Mouse (Mus musculus): ENCODE results near the gene Hunk.

DNA sequence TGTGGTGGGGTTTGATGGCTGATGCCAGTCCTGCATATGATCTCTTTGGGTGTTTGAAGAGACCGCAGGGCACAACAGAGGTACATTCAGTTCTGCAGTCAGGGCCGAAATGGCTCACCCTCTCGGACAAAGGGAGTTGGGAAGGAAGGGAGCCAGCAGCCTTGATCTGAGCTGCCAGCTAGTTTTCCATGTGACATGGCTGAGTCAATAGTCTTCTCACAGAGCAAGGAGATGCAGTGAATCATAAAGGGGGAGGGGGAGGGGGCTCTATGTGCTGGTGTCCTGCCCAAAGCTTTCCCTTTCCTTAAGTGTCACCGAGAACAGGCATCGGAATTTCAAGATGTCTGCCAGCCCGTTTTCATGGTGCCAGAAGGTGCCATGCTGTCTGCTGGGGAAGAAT is 46.8 kb upstream of the Hunk start:
- no peak for TF ChIP-seq POLR2A (IDR thresholded peaks at IDR 0.05; ENCODE audit: control insufficient read depth, extremely low read depth, insufficient read depth, low read length, poor library complexity)
- no peak for TF ChIP-seq CTCF (IDR thresholded peaks at IDR 0.05; ENCODE audit: borderline replicate concordance, control insufficient read depth, extremely low read depth, insufficient read depth, low read length, poor library complexity)

Data from thymus, adult 2 months (tissue).